Mouse (Mus musculus) lung, postnatal 0 days (tissue): ENCODE data around the gene Prr22.

Experiments
- CTCF ChIP-seq: IDR thresholded peaks from 2 replicates; pipeline ENCODE4 v1.5.1; 2016; ENCODE audit warnings: antibody characterized with exemption, mild to moderate bottlenecking
- EP300 ChIP-seq: IDR thresholded peaks from 2 replicates; pipeline ENCODE4 v1.6.1; 2016; ENCODE audit warnings: antibody characterized with exemption, mild to moderate bottlenecking, control low read depth

DNA sequence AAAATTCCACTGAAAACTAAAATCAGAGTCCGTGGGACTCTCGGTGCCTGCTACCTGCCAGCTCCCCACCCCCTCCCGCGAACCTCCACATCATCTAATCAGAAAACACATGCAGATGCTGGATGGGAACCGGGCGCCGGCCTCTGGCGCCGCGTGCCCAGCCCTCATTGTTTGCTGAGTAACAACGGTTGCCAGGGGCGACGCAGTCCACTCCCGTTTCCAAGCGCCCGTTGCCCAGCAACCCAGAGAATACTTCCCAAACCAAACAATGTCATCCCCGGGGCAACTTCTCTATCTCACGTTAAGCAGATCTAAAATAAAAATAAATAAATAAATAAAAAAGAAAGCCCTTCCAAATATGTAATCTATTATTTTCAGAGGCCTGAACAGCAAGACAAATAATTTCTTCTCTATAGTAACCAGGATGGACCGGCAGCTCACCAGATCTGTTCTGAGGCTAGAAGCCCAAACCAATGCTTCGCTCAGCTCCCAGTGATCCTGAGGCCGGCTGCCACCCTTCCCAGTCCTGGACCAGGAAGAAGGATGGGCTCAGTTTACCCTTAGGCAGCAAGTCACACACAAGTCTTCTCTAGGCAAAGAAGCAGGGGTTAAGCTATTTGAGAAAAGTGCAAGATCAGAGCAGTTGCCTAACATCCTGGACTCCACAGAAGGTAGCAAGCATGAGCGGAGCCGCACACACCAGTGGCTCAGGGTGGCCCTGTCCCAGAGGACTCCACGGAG lies 44.4 kb downstream of the Prr22 start:
- TF ChIP-seq CTCF (no peak), EP300 (peak; percentile 41)
